Mouse (Mus musculus) bone marrow macrophage, adult 2 months (primary cell): Measurements from ENCODE around the gene Vip. TPM values are rescaled to one million over a fixed set of nuclear protein-coding genes. Genes with fewer than 3 reads are reported as not detected.

Source experiments
- H3K27ac ChIP-seq: 2 replicates; pipeline ENCODE4 v1.5.1; 2012; ENCODE audit warnings: low read depth, low read length; ENCODE audit not compliant: insufficient read depth
- H3K4me1 ChIP-seq: 2 replicates; pipeline ENCODE4 v1.6.1; 2012; ENCODE audit warnings: low read length; ENCODE audit not compliant: control insufficient read depth, insufficient read depth
- H3K4me3 ChIP-seq: 2 replicates; pipeline ENCODE4 v1.5.1; 2012; ENCODE audit warnings: mild to moderate bottlenecking, low read length, moderate library complexity; ENCODE audit not compliant: insufficient read depth
- CTCF ChIP-seq: IDR thresholded peaks from 2 replicates; pipeline ENCODE4 v1.5.1; 2012; ENCODE audit warnings: low read depth, mild to moderate bottlenecking, low read length, moderate library complexity
- POLR2A ChIP-seq: IDR thresholded peaks from 2 replicates; pipeline ENCODE4 v1.6.1; 2012; ENCODE audit warnings: mild to moderate bottlenecking, low read depth, low read length, borderline replicate concordance
- polyA plus RNA-seq: library from polyadenylated mRNA; stranded (reverse); fragments of >200 nt; gene quantifications from 2 replicates; pipeline ENCODE4 v1.2.4, GENCODE M21; 2012; ENCODE audit not compliant: missing spikeins, insufficient read depth, insufficient read length

Vip gene
- polyA plus RNA-seq, 1 experiment: not detected

GRCm38 (mm10) chr10:5626268-5626667 is 12.8 kb upstream of the Vip start:
- Histone ChIP-seq H3K27ac (no peak overlapping the region), H3K4me3 (no peak overlapping the region), H3K4me1 (no peaks in the 10 kb centered on the region)
- TF ChIP-seq CTCF (no peak), POLR2A (no peak)

- Histone ChIP-seq H3K4me3 (no peak overlapping the region), H3K4me1 (no peaks in the 10 kb centered on the region), H3K27ac (no peak overlapping the region)
These were observed 5.3 kb upstream of the Vip start for GRCm38 (mm10) chr10:5633672-5634200.

DNA sequence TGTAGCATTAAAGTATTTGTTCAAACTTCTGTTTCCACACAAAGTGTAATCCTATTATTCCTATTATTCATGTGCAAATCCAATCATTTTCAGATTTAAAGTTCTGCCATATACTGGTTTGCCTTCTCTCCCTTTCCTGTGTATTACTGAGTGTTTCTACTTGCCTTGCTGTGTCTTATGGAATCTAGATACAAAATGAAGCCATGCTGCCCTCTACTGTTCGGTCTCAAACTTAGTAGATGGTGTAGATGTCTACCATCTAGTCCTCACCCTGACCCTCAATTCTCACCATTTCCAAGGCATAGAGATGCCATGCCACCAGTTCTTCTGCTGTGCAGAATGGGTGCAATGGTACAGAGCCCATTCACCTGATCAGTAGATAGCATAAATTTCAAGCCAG is 4.7 kb upstream of the Vip start:
- H3K4me3 ChIP-seq: no peak overlapping the region
- no peaks in the 10 kb centered on the region for H3K4me1 ChIP-seq
- TF ChIP-seq POLR2A (no peak), CTCF (no peak)
- no peak overlapping the region for H3K27ac ChIP-seq

More at GRCm38 (mm10) chr10:5633672-5634200, 5.3 kb upstream of the Vip start:
- no peak for TF ChIP-seq POLR2A
- TF ChIP-seq CTCF: no peak

- Histone ChIP-seq H3K4me1 (no peaks in the 10 kb centered on the region), H3K27ac (no peak overlapping the region), H3K4me3 (no peak overlapping the region)
- TF ChIP-seq POLR2A: no peak
- TF ChIP-seq CTCF: no peak
These were observed 1.7 kb upstream of the Vip start for GRCm38 (mm10) chr10:5637322-5637721.

- no peak overlapping the region for H3K27ac ChIP-seq
- H3K4me3 ChIP-seq: no peak overlapping the region
- TF ChIP-seq POLR2A: no peak
- TF ChIP-seq CTCF: no peak
- H3K4me1 ChIP-seq: no peaks in the 10 kb centered on the region
These were observed 42.3 kb downstream of the Vip start for GRCm38 (mm10) chr10:5681275-5681674.

GRCm38 (mm10) chr10:5685608-5686007 is 46.6 kb downstream of the Vip start:
- H3K4me3 ChIP-seq: no peak overlapping the region
- TF ChIP-seq CTCF: no peak
- no peak for TF ChIP-seq POLR2A
- no peak overlapping the region for H3K27ac ChIP-seq
- H3K4me1 ChIP-seq: no peaks in the 10 kb centered on the region

GRCm38 (mm10) chr10:5694351-5694750 is 55.3 kb downstream of the Vip start:
- no peak overlapping the region for H3K4me3 ChIP-seq
- no peaks in the 10 kb centered on the region for H3K4me1 ChIP-seq
- TF ChIP-seq CTCF (no peak), POLR2A (no peak)
- no peak overlapping the region for H3K27ac ChIP-seq

Other genes with a start within 250 kb of the Vip start
- 12.8 and 17.5 TPM in 2 replicates for gene Syne1, start 87.7 kb upstream of the Vip start, polyA plus RNA-seq
- gene Myct1, start 45.4 kb upstream of the Vip start, polyA plus RNA-seq: not detected in 2 replicates
- gene Fbxo5, start 166.4 kb downstream of the Vip start, polyA plus RNA-seq: 23.1 and 26.2 TPM in 2 replicates
- gene Mtrf1l, start 184.7 kb downstream of the Vip start, polyA plus RNA-seq: 14.4 and 16.4 TPM in 2 replicates